Mouse (Mus musculus): ENCODE results near the gene Gm49396.

DNA sequence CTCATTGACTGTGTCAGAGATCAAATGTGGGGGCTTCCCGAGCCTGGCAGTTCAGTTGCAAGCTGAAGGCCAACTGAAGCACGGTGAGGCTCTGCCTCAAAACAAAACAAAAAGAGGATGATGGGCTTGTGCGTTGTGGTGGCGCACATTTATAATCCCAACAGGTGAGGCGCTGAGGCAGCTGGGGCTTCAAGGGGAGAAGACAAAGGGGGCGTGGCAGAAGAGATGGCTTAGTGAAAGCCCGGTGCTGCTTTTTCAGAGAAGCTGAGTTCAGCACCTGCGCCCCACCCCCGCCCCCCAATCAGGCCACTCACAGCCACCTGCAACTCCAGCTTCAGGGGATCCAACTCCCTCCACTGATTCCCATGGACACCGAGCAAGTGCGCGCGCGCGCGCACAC lies 45.3 kb downstream of the Gm49396 start:
- TF ChIP-seq POLR2A (IDR thresholded peaks at IDR 0.05; ENCODE audit: insufficient read length, low read depth) (no peak), POLR2AphosphoS2 (IDR thresholded peaks at IDR 0.05; ENCODE audit: insufficient read length, low read depth) (no peak), REST (IDR thresholded peaks at IDR 0.05; ENCODE audit: insufficient read depth, insufficient read length) (no peak), E2F4 (IDR thresholded peaks at IDR 0.05; ENCODE audit: insufficient read depth) (no peak), TCF12 (IDR thresholded peaks at IDR 0.05; ENCODE audit: insufficient read depth, poor library complexity, severe bottlenecking) (no peak), CEBPB (IDR thresholded peaks at IDR 0.05; ENCODE audit: insufficient read depth, poor library complexity, severe bottlenecking) (no peak), MYOG (IDR thresholded peaks at IDR 0.05; ENCODE audit: control insufficient read depth in 1 of 3, insufficient read depth in 1 of 3, insufficient read length in 2 of 3, low read depth in 2 of 3) (no peak)
